Mouse (Mus musculus) left cerebral cortex, adult 18-20 months (tissue): ENCODE measurements around the gene Serpina3g. TPM values are rescaled to one million over a fixed set of nuclear protein-coding genes. Genes with fewer than 3 reads are reported as not detected.
"Not testable (repeated sequence)": the region's sequence is repeated elsewhere in the genome, so short reads cannot be mapped to it uniquely, and the experiment has no call there.

Experiments
- DNase-seq, 2 experiments: peaks; one replicate each; pipeline ENCODE4 v3.0.0; 2021 to 2022; ENCODE audit warnings: low spot score in 2 of 2, mixed read lengths in 1 of 2
- long read RNA-seq, 2 experiments: library from polyadenylated mRNA; stranded (forward); transcript quantifications; one replicate each; pipeline ENCODE4 v2.0.0; 2021
- total RNA-seq, 2 experiments: library from RNA; stranded (reverse); gene quantifications; 2 replicates each; pipeline ENCODE4 v1.2.3; 2021

Gene Serpina3g
- under 1 TPM in 1 of 2 experiments, not detected in 1; 0.44 TPM for total RNA-seq
- long read RNA-seq, experiment 1 = 0 reads
- long read RNA-seq, experiment 2 = 0 reads

GRCm38 (mm10) chr12:104235915-104236314 lies at the start of gene Serpina3g:
Serpina3g (plus strand) TSS chr12:104236245.
- no peak for DNase-seq

- no peak for DNase-seq
Observed at GRCm38 (mm10) chr12:104189246-104189645, 46.8 kb upstream of the Serpina3g start.

- DNase-seq = no peak
Observed at GRCm38 (mm10) chr12:104190852-104191251, 45.2 kb upstream of the Serpina3g start.

- DNase-seq = no peak
Observed at GRCm38 (mm10) chr12:104209149-104209548, 26.9 kb upstream of the Serpina3g start.

- no peak for DNase-seq
Observed at GRCm38 (mm10) chr12:104209802-104210201, 26.2 kb upstream of the Serpina3g start.

- DNase-seq = no peak
Observed at GRCm38 (mm10) chr12:104213689-104214444, 22.2 kb upstream of the Serpina3g start.

GRCm38 (mm10) chr12:104214445-104214753 lies 21.6 kb upstream of the Serpina3g start, which contains the start of gene Serpina3f:
Serpina3f (plus strand) TSS chr12:104214544.
- no peak for DNase-seq

- DNase-seq = no peak
Observed at GRCm38 (mm10) chr12:104215249-104215648, 20.8 kb upstream of the Serpina3g start.

- no peak for DNase-seq
Observed at GRCm38 (mm10) chr12:104221616-104222015, 14.4 kb upstream of the Serpina3g start.

- no peak for DNase-seq
Observed at GRCm38 (mm10) chr12:104223690-104224089, 12.4 kb upstream of the Serpina3g start.

- DNase-seq = no peak
Observed at GRCm38 (mm10) chr12:104224598-104225300, 11.3 kb upstream of the Serpina3g start.

GRCm38 (mm10) chr12:104230762-104231161 lies 5.3 kb upstream of the Serpina3g start:
- no peak for DNase-seq

- not testable (repeated sequence) for DNase-seq
Observed at GRCm38 (mm10) chr12:104238048-104238447, 2.0 kb downstream of the Serpina3g start.

GRCm38 (mm10) chr12:104243307-104243706 lies 7.3 kb downstream of the Serpina3g start:
- DNase-seq = no peak

GRCm38 (mm10) chr12:104245092-104245491 lies 9.0 kb downstream of the Serpina3g start:
- DNase-seq = peak; percentile 12

GRCm38 (mm10) chr12:104245595-104245994 lies 9.6 kb downstream of the Serpina3g start:
- DNase-seq = peak; percentile 8 to 17

GRCm38 (mm10) chr12:104247553-104248002 lies 11.5 kb downstream of the Serpina3g start:
- no peak for DNase-seq

GRCm38 (mm10) chr12:104248231-104248630 lies 12.2 kb downstream of the Serpina3g start:
- DNase-seq = peak in 1 of 2 experiments; percentile 3

GRCm38 (mm10) chr12:104261041-104261440 lies 25.0 kb downstream of the Serpina3g start:
- no peak for DNase-seq

- no peak for DNase-seq
Observed at GRCm38 (mm10) chr12:104262863-104263262, 26.8 kb downstream of the Serpina3g start, which contains the start of gene Serpina3i. Serpina3i (plus strand) TSS chr12:104263122.

- no peak for DNase-seq
Observed at GRCm38 (mm10) chr12:104266374-104266773, 30.3 kb downstream of the Serpina3g start.
